Mouse (Mus musculus) cortical plate, adult 2 months (tissue): ENCODE measurements at regions not wholly inside any gene's neighbourhood (a gene's known extent, or its start where the extent isn't known, plus 50 kb on each side); places are given as distances from the start of the nearest gene placed in this dataset.

ENCODE experiments used
- CTCF ChIP-seq: fragments of 200-500 bp; IDR thresholded peaks from 2 replicates; pipeline ENCODE4 v1.5.1; 2011; ENCODE audit warnings: mild to moderate bottlenecking, control low read depth, low read length; ENCODE audit not compliant: insufficient read depth; ENCODE audit errors: extremely low read depth
- POLR2A ChIP-seq: fragments of 200-500 bp; IDR thresholded peaks from 2 replicates; pipeline ENCODE4 v1.6.1; 2011; ENCODE audit warnings: mild to moderate bottlenecking, low read length, control low read depth; ENCODE audit not compliant: insufficient read depth; ENCODE audit errors: extremely low read depth

DNA sequence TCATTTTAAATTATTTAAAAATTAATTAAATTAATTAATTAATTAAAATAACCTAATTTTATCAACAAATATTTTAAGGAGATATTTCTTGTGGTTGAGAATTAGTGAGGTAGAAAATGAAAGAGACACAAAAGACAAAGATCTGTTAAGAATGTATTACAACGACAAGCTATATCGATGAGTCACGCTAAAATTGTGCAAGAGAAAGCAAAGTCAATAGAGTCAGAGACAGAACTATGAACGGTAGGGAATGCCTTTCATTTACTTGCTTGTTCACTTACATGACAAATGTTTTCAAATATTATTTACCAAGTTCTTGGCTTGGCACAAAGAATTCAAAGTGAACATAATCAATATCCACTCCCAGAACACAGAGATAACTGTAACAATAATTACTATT, 582.5 kb downstream of the Prkd1 start:
- TF ChIP-seq CTCF (no peak), POLR2A (no peak)
